ENCODE assay signal across 26 mouse cellular contexts in genomic region chr4:132979186-132979585, GRCm38 (mm10). TPM values are rescaled to one million over a fixed set of nuclear protein-coding genes. Genes with fewer than 3 reads are reported as not detected.
DNase-seq lines count a peak whose midpoint lies in the region; ATAC-seq and TF ChIP-seq lines count a peak whose summit lies in the region.
"Had no signal": no experiment of that assay in that cellular context is flagged by ENCODE, and none has a peak within 500 bp of the region (broad histone marks: within the 10 kb centered on the region; RNA-seq: fewer than 3 reads in every experiment).

No protein-coding gene starts in this region.

- H3K36me3 ChIP-seq in liver, adult 2 months (ENCODE audit: control insufficient read depth, insufficient read depth, low read length), result no peaks in the 10 kb centered on the region
- H3K36me3 ChIP-seq in liver, embryonic 11.5 days (ENCODE audit: control insufficient read depth, insufficient read depth, low read length), result no peaks in the 10 kb centered on the region
- H3K36me3 ChIP-seq: embryonic facial prominence, embryonic 13.5 days; forebrain, embryonic 12.5 days; hindbrain, embryonic 10.5 days; hindbrain, embryonic 15.5 days; limb, embryonic 13.5 days; lung, embryonic 15.5 days had no signal

- WGBS in liver, adult 2 months, result 16% methylated on average over 2 of the region's 2 CpGs
- WGBS in liver, embryonic 11.5 days, result 74% methylated on average over 2 of the region's 2 CpGs

- H3K4me1 ChIP-seq in liver, adult 2 months (ENCODE audit: control insufficient read depth, insufficient read depth, low read length), result peaks cover 23% of the 10 kb centered on the region
- peaks cover 20% of the 10 kb centered on the region for H3K4me1 ChIP-seq in liver, embryonic 11.5 days (replicated peaks; ENCODE audit: control insufficient read depth, insufficient read depth, low read length)

- no peaks in the 10 kb centered on the region for H3K9me3 ChIP-seq in liver, embryonic 11.5 days (ENCODE audit: control insufficient read depth, low read length)
- H3K9me3 ChIP-seq: embryonic facial prominence, embryonic 13.5 days; forebrain, embryonic 12.5 days; hindbrain, embryonic 10.5 days; hindbrain, embryonic 15.5 days; limb, embryonic 13.5 days; lung, embryonic 15.5 days had no signal

- H3K27me3 ChIP-seq in liver, adult 2 months (ENCODE audit: control insufficient read depth, insufficient read depth, low read length), result no peaks in the 10 kb centered on the region
- H3K27me3 ChIP-seq in liver, embryonic 11.5 days (replicated peaks; ENCODE audit: control insufficient read depth, insufficient read depth, low read length), result peaks cover 34% of the 10 kb centered on the region
- H3K27me3 ChIP-seq: CH12.LX; lung, embryonic 15.5 days had no signal

- no peak overlapping the region for H3K4me2 ChIP-seq in liver, embryonic 11.5 days
- H3K4me2 ChIP-seq: embryonic facial prominence, embryonic 13.5 days; forebrain, embryonic 12.5 days; hindbrain, embryonic 15.5 days; limb, embryonic 13.5 days; lung, embryonic 15.5 days; midbrain, embryonic 11.5 days had no signal

- DNase-seq in adrenal gland, postnatal 10 days, result peak; percentile 33
- DNase-seq in adrenal gland, postnatal 36 days, result no peak
- peak; percentile 86 for DNase-seq in liver, adult 2 months (ENCODE audit: extremely low read depth, low read depth, low spot score)
- no peak for DNase-seq in liver, embryonic 11.5 days (ENCODE audit: low spot score)
- peak; percentile 42 for DNase-seq in adipocyte (ENCODE audit: low spot score)
- peak; percentile 77 for DNase-seq in kidney, postnatal 14 days
- no peak for DNase-seq in right cerebral cortex, postnatal 10 days (ENCODE audit: low spot score in 2 of 2)
- no peak for DNase-seq in ovary, adult 18-20 months (ENCODE audit: low spot score)
- DNase-seq: adrenal gland, postnatal 25 days; cerebellum, adult 8-10 months; embryo, embryonic 11 days; forebrain, postnatal 0 days; gastrocnemius, postnatal 10 days; heart, postnatal 14 days had no signal

- no peak for ATAC-seq in liver, embryonic 11.5 days (replicated peaks; ENCODE audit: low FRiP score)
- ATAC-seq: forebrain, postnatal 0 days; inflammation-experienced regulatory T-cells, adult 6 months; midbrain, embryonic 16.5 days had no signal

- H3K27ac ChIP-seq in liver, adult 2 months (replicated peaks; ENCODE audit: insufficient read depth, low read depth, low read length), result peak overlapping the region; percentile 41; the same call in 1 of the 2 replicates
- H3K27ac ChIP-seq in liver, embryonic 11.5 days (ENCODE audit: low read depth, low read length), result no peak overlapping the region
- H3K27ac ChIP-seq: embryonic facial prominence, embryonic 13.5 days; forebrain, embryonic 12.5 days; hindbrain, embryonic 10.5 days; hindbrain, embryonic 15.5 days; limb, embryonic 13.5 days; liver, embryonic 14.5 days; lung, embryonic 15.5 days had no signal

- no peak overlapping the region for H3K4me3 ChIP-seq in liver, adult 2 months (ENCODE audit: insufficient read depth, low read depth, low read length)
- H3K4me3 ChIP-seq in liver, embryonic 11.5 days (ENCODE audit: low read depth, low read length), result no peak overlapping the region
- H3K4me3 ChIP-seq: embryonic facial prominence, embryonic 13.5 days; erythroblast, embryonic 14.5 days; forebrain, embryonic 12.5 days; hindbrain, embryonic 10.5 days; hindbrain, embryonic 15.5 days; limb, embryonic 13.5 days; lung, embryonic 15.5 days had no signal

- TF ChIP-seq CTCF in liver, adult 2 months (IDR thresholded peaks at IDR 0.05; ENCODE audit: low read depth, low read length), result no peak

- H3K9ac ChIP-seq in liver, adult 2 months (ENCODE audit: low read depth, low read length), result no peak overlapping the region
- H3K9ac ChIP-seq in liver, embryonic 11.5 days (ENCODE audit: low read depth, low read length), result no peak overlapping the region
- H3K9ac ChIP-seq: embryonic facial prominence, embryonic 13.5 days; forebrain, embryonic 12.5 days; forebrain, postnatal 0 days; hindbrain, embryonic 15.5 days; limb, embryonic 13.5 days; liver, embryonic 14.5 days; lung, embryonic 15.5 days had no signal

- TF ChIP-seq POLR2A in liver, adult 2 months (IDR thresholded peaks at IDR 0.05; ENCODE audit: extremely low read depth, insufficient read depth, low read length), result no peak

- H3K79me2 ChIP-seq in liver, adult 2 months (ENCODE audit: control insufficient read depth, insufficient read depth, low read length), result no peaks in the 10 kb centered on the region

RNA-seq across cellular contexts. Expression of gene Fgr, which starts 5.3 kb away (rescaled TPM):
- total RNA-seq in adrenal gland, postnatal 10 days (2021), result 1 to 10 TPM; 1.3 to 1.6 TPM
- total RNA-seq in adrenal gland, postnatal 36 days (2021), result under 1 TPM; 0.30 to 0.40 TPM
- total RNA-seq in liver, adult 2 months (2014; rRNA removed), result 1.2 and 1.3 TPM in 2 replicates
- 0.86 and 1.6 TPM in 2 replicates for polyA plus RNA-seq in liver, adult 2 months (2012; rRNA removed)
- polyA plus RNA-seq in liver, embryonic 11.5 days (2014; fragmentation: Nextera tagmentation; extraction: Ambion mirVana), result 0.23 and 0.73 TPM in 2 replicates
- total RNA-seq: forebrain, postnatal 0 days had no signal
- polyA plus RNA-seq: hindbrain, embryonic 10.5 days; midbrain, embryonic 11.5 days had no signal

RNA-seq across cellular contexts. Expression of gene Ahdc1, which starts 31.9 kb away (rescaled TPM):
- total RNA-seq in adrenal gland, postnatal 10 days (2021), result 10 to 100 TPM; 50.8 to 74.3 TPM
- total RNA-seq in adrenal gland, postnatal 36 days (2021), result 10 to 100 TPM; 63.7 to 74.1 TPM
- 2.4 and 4.1 TPM in 2 replicates for total RNA-seq in liver, adult 2 months (2014; rRNA removed)
- polyA plus RNA-seq in liver, adult 2 months (2012; rRNA removed), result 8.7 and 8.8 TPM in 2 replicates
- 5.1 and 6.1 TPM in 2 replicates for polyA plus RNA-seq in liver, embryonic 11.5 days (2014; fragmentation: Nextera tagmentation; extraction: Ambion mirVana)

RNA-seq across cellular contexts. Expression of gene Fam76a, which starts 56.8 kb away (rescaled TPM):
- total RNA-seq in adrenal gland, postnatal 10 days (2021), result 10 to 100 TPM; 36.9 to 37.0 TPM
- 10 to 100 TPM; 35.5 to 38.6 TPM for total RNA-seq in adrenal gland, postnatal 36 days (2021)
- total RNA-seq in liver, adult 2 months (2014; rRNA removed), result 11.3 and 11.6 TPM in 2 replicates
- 4.9 and 5.8 TPM in 2 replicates for polyA plus RNA-seq in liver, adult 2 months (2012; rRNA removed)
- 27.8 and 32.2 TPM in 2 replicates for polyA plus RNA-seq in liver, embryonic 11.5 days (2014; fragmentation: Nextera tagmentation; extraction: Ambion mirVana)

Comparison
In these comparisons a context has a peak if more than half of its experiments do, and no peak if none do; other contexts are left out.
1. DNase-seq: peak in adrenal gland, postnatal 10 days (single experiment), liver, adult 2 months (single experiment), adipocyte (single experiment) and kidney, postnatal 14 days (single experiment); none in adrenal gland, postnatal 36 days (0 of 2), liver, embryonic 11.5 days (single experiment), right cerebral cortex, postnatal 10 days (0 of 2) and ovary, adult 18-20 months (single experiment).
2. RNA of gene Ahdc1, which starts 31.9 kb away (total RNA-seq): 50.8 to 74.3 TPM in adrenal gland, postnatal 10 days and 63.7 to 74.1 TPM in adrenal gland, postnatal 36 days; 2.4 to 4.1 TPM in liver, adult 2 months; every median in the first group is over 10 times any median in the second.